Mouse (Mus musculus): ENCODE data around the gene Col4a5. TPM values are rescaled to one million over a fixed set of nuclear protein-coding genes. Genes with fewer than 3 reads are reported as not detected.

The Col4a5 gene
- polyA plus RNA-seq (2014; fragmentation: Illumina TruSeq; extraction: RNeasy Lipid Tissue Mini Kit (QIAGEN cat#74804); ENCODE audit: low read depth, low replicate concordance), result 23.2 TPM

DNA sequence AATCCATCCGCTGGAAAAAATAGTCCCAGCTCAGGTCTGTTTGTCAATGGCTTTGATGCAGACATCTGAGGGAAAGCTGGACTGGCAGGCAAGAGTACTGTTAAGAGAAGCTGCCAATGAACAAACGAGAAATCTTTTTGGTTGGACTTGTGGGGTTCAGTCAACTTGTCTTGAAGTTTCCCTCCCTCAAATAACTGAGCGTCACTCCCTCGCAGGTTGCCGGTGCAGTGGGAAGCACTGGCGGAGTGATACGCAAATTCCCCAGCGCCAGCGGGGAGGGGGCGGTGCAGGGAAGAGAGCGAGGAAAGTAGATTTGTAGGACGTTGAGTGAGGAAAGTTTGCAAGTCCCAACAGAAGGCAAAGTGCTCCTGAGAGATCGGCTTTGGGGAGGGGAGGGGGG lies at the start of gene Col4a5:
Col4a5 (plus strand) TSS at position 276 of the 400 bp plus-strand sequence.

DNA sequence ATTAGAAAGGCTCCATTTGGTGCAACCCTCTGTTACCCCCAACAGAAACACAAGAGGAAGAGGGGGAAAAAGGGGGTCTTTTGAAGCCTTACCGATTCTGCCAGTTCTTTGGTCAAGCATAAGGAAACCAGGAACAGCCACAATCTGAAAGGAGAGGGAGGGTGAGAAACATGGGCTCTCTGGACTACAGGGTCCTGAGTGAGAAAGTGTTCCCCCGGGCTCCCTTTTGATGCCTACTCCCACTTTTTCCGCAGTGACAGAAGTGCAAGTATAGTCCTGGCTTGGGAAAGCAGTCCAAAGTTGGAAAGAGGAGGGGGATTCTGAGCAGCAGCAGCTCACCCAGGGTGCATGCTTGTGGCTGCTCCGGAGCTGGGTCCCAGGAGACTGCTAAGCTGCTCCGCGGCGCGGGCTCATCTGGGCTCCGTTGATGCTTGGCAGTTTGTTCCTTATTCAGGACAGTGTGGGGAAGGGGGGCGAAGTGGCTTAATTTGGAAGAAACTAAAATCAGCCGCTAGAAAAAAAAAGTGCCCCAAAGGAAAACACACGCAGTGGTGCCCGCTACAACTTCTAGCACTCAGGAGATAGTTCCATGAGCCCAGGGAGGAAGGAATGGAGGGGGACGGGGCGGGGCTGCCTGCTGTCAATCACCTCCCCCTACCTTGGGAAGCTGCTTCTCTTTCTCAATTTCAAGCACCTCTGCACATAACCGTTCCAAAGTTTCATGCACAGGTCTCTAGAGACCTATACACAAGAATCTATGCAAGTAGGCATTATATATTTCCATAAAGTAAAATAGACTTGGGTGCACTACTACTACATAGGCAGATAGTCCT lies 1.5 kb upstream of the Col4a5 start, which contains the start of gene Col4a6:
Col4a6 (minus strand) TSS at position 607 of the 833 bp plus-strand sequence.

DNA sequence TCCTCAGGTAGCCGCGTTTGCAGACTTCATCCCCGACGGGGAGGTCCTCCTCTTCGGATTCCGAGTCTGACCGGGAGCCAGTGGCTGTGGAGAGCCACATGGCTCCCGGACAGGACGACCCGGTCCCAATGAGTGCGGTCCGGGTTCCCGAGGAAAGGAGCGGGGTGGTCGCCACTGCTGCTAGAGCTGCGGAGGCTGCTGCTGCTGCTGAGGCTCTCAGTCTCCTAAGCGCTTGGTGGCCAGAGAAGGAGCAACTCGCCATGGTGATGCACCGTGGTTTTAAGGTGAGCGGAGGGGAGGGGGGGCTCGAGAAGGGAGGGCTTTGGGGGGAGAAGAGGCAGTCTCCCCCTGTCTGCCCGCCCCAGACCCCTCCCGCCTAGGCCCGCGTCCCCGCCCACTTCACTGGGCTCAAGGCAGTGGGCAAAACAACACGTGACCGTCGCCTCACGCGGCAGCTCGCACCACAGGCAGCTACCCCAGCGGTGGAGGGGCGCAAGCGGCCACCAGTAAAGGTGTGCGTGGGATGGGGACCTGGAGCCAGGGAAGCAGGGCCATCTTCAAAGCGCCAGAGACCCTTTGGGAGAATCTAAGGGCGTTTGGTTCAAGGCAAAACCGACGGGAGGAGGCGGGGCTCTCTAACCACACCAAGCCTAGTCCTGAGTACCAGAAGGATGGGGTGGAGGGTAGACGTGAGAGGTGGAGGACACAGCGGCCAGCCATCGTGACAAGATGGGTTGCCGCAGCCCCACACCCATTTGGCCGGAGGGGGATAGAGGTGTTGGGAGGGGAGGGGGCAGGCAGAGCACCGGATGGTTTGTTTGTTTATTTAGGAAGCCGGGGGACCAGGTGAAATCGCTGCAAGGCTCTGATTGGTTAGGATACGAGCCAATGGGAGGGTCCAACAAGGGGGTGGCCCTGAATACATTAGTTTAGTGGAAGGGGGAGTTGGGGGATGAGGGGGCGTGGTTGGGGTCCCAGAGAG lies 250.0 kb downstream of the Col4a5 start, which contains the start of gene Irs4:
Irs4 (minus strand) TSS at position 327 of the 982 bp plus-strand sequence.

Other genes starting within 250 kb of the Col4a5 start
- gene Col4a6, start 1.3 kb upstream of the Col4a5 start, polyA plus RNA-seq (2014; fragmentation: Illumina TruSeq; extraction: RNeasy Lipid Tissue Mini Kit (QIAGEN cat#74804); ENCODE audit: low read depth, low replicate concordance), result 2.3 TPM
- 0.09 TPM for gene Irs4, start 249.9 kb downstream of the Col4a5 start, polyA plus RNA-seq (2014; fragmentation: Illumina TruSeq; extraction: RNeasy Lipid Tissue Mini Kit (QIAGEN cat#74804); ENCODE audit: low read depth, low replicate concordance)

All from sigmoid colon, adult 10 weeks (tissue).